Mouse (Mus musculus): ENCODE results near the gene Ano4. TPM values are rescaled to one million over a fixed set of nuclear protein-coding genes. Genes with fewer than 3 reads are reported as not detected.

Gene Ano4
- polyA plus RNA-seq, 1 experiment from 2014 or later, result 0.18 TPM

Other genes starting within 250 kb of the Ano4 start
- gene Gas2l3, start 99.2 kb upstream of the Ano4 start, polyA plus RNA-seq (2015; fragmentation: Nextera tagmentation; extraction: Ambion mirVana), result 4.4 and 5.1 TPM in 2 replicates
- gene Nr1h4, start 188.8 kb upstream of the Ano4 start, polyA plus RNA-seq (2015; fragmentation: Nextera tagmentation; extraction: Ambion mirVana), result 7.4 and 8.4 TPM in 2 replicates

All from liver, embryonic 16.5 days (tissue).